Mouse (Mus musculus) small intestine, adult 10 weeks (tissue): Measurements from ENCODE around the gene Brk1. TPM values are rescaled to one million over a fixed set of nuclear protein-coding genes. Genes with fewer than 3 reads are reported as not detected.

Experiments
- polyA plus RNA-seq: library from polyadenylated mRNA; stranded (reverse); fragments of 350-450 nt; fragmentation: Illumina TruSeq; extraction: RNeasy Lipid Tissue Mini Kit (QIAGEN cat#74804); gene quantifications from one replicate; pipeline ENCODE4 v1.2.3, GENCODE M21; 2014; ENCODE audit warnings: low replicate concordance

Brk1 gene
- polyA plus RNA-seq = 30.0 TPM

DNA sequence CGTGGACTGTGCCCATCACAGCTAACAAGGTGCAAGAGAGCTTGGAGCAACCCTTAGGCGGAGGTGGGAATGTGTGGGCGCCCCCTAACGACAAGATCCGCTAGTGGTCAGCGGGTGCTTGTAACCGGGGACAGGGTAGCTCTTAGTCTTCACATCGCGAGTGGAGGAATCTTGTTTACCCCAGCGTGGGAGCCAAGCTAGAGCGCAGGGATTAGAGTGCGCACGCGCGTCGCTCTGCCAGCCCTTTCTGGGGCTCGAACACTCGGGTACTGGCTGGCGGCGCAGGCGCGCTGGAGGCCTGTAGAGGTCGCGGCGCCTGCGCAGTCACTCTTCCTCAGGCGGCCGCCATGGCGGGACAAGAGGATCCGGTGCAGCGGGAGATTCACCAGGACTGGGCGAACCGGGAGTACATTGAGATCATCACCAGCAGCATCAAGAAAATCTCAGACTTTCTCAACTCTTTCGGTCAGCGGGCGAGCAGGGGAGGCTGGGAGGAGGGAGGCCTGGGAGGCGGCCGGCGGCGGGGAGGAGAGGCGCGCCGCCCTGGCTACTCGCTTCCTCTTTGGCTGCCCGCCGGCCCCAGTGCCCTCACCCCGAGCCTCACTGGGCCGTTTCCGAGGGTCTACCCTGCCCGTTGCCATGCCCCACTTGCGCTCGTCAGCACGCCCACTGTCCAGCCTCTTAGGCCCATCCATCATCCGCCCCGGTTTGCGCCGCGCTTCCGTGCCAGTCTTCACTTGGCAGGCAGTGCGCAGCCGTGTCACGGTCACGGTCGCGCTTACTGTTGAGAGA lies at the start of gene Brk1:
TSS of gene Brk1 (plus strand) at position 341 of the 792 bp plus-strand sequence.

DNA sequence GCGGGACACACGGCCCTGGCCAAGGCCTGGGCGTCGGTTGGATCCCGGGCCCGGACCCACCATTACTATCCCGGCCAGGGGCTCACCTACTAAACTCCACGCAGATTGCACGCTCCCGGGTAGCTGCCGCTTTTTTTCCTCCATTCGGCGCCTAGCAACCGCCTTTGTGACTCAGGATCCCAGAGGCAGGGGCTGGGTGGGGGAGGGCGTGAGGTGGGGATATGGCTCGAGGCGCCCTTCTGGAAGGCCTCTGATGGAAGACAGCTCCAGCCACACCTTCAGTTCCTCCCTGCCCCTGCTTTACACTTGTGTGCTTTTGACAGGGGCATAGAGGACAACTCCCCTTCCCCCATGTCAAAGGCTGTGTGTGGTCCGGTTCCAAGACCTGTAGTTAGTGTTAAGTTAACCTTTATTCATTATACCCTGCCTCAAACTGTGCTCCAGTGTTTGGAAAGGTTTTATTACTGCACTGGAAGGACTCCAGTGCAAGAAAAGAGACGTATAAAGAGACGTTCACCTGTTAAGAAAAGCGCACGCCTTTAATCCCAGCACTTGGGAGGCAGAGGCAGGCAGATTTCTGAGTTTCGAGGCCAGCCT lies 3.9 kb upstream of the Brk1 start, which contains the start of gene Fancd2os:
TSS of gene Fancd2os (minus strand) at position 173 of the 597 bp plus-strand sequence.

DNA sequence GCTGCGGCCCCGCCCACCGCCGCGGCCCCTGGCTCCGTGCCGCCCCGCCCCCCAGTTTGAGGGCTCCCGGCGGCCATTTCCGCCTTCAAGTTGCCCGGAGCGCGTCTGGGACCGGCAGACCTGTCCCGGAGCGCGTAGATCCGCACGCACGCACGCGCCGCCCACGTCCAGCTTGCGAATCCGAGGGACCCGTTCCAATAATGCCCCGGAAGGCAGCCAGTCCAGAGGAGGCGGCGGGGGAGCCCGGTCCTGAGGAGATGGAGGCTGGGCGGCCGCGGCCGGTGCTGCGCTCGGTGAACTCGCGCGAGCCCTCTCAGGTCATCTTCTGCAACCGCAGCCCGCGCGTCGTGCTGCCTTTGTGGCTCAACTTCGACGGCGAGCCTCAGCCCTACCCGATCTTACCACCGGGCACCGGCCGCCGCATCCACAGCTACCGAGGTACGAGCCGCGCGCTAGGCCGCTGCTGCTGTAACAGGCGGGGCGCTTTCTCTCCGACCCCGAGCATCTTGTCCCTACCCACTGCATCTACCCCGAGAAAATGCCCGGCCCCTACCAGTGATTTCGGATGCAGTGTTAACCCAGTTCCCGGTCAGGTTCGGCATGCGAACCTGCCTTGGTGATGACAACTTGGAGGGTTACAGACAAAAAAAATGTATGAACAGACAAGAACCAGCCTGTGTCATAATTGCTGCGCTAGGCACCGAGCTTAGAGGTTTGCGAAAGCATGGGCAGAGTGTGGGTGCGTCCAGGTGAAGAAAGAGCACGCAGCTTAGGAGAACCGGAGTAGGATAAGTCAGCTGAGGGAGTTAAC lies 19.6 kb downstream of the Brk1 start, which contains the start of gene Vhl:
TSS of gene Vhl (plus strand) at position 19 of the 811 bp plus-strand sequence.

DNA sequence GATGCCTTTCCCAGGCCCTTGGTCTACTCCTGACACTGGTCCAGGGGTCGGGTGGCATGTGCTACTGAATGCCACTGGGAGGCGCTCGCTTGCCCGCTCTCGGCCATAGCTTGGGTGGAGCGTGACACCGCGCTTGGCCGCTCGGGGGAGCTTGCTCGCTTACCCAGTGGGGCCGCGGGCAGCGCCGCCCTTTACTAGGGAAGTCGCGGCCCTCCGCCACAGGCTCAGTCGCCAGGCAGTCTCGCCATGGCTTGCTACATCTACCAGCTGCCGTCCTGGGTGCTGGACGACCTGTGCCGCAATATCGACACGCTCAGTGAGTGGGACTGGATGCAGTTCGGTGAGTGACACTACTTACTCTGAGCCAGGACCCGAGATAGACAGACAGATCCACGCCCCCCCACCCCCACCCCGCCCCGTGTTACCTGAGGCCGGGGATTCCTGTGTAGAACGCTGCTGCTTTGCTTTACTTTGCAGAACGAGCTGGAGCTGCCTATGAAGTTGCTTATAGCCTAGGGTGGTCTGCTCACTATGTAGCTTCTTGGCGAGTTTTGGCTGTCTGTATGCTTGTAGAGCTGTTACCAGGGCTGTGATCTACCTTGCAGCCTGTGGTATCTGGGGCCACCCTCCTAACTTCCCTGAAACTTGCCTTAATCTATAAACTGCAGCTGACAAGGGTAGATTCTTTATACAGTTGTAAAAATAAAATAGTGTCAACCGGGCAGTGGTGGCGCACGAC lies 33.9 kb downstream of the Brk1 start, which contains the start of gene Irak2:
TSS of gene Irak2 (plus strand) at position 166 of the 739 bp plus-strand sequence.

Other genes with a start within 250 kb of the Brk1 start
- gene Tada3, start 226.9 kb upstream of the Brk1 start, polyA plus RNA-seq = 1.6 TPM
- gene Arpc4, start 226.7 kb upstream of the Brk1 start, polyA plus RNA-seq = 89.9 TPM
- 1.5 TPM for gene Ttll3, start 215.5 kb upstream of the Brk1 start, polyA plus RNA-seq
- not detected for gene Rpusd3, start 185.4 kb upstream of the Brk1 start, polyA plus RNA-seq
- 2.0 TPM for gene Cidec, start 169.0 kb upstream of the Brk1 start, polyA plus RNA-seq
- gene Jagn1, start 162.2 kb upstream of the Brk1 start, polyA plus RNA-seq = 12.1 TPM
- gene Il17re, start 146.3 kb upstream of the Brk1 start, polyA plus RNA-seq = 0.56 TPM
- 2.8 TPM for gene Il17rc, start 133.3 kb upstream of the Brk1 start, polyA plus RNA-seq
- gene Creld1, start 121.5 kb upstream of the Brk1 start, polyA plus RNA-seq = not detected
- not detected for gene Prrt3, start 102.8 kb upstream of the Brk1 start, polyA plus RNA-seq
- 63.8 TPM for gene Emc3, start 73.1 kb upstream of the Brk1 start, polyA plus RNA-seq
- 2.3 TPM for gene Fancd2, start 73.1 kb upstream of the Brk1 start, polyA plus RNA-seq
- gene Fancd2os, start 4.1 kb upstream of the Brk1 start, polyA plus RNA-seq = not detected
- 17.0 TPM for gene Vhl, start 19.2 kb downstream of the Brk1 start, polyA plus RNA-seq
- 12.7 TPM for gene Irak2, start 33.7 kb downstream of the Brk1 start, polyA plus RNA-seq
- gene Tatdn2, start 92.3 kb downstream of the Brk1 start, polyA plus RNA-seq = 9.4 TPM
- not detected for gene Ghrl, start 115.1 kb downstream of the Brk1 start, polyA plus RNA-seq
- gene Sec13, start 136.0 kb downstream of the Brk1 start, polyA plus RNA-seq = 68.9 TPM